Mouse (Mus musculus) small intestine, adult 2 months (tissue): ENCODE results near the gene Tmem189.

ENCODE experiments used
- CTCF ChIP-seq: fragments of 200-500 bp; IDR thresholded peaks from 2 replicates; pipeline ENCODE4 v1.5.1; 2012; ENCODE audit warnings: low read depth, mild to moderate bottlenecking, control low read depth, inconsistent platforms, low read length, moderate library complexity, mixed read lengths; ENCODE audit not compliant: insufficient replicate concordance, insufficient read length; ENCODE audit errors: extremely low read depth
- POLR2A ChIP-seq: fragments of 200-500 bp; IDR thresholded peaks from 2 replicates; pipeline ENCODE4 v1.6.1; 2012; ENCODE audit warnings: low read depth, mild to moderate bottlenecking, control low read depth, inconsistent platforms, low read length, moderate library complexity

DNA sequence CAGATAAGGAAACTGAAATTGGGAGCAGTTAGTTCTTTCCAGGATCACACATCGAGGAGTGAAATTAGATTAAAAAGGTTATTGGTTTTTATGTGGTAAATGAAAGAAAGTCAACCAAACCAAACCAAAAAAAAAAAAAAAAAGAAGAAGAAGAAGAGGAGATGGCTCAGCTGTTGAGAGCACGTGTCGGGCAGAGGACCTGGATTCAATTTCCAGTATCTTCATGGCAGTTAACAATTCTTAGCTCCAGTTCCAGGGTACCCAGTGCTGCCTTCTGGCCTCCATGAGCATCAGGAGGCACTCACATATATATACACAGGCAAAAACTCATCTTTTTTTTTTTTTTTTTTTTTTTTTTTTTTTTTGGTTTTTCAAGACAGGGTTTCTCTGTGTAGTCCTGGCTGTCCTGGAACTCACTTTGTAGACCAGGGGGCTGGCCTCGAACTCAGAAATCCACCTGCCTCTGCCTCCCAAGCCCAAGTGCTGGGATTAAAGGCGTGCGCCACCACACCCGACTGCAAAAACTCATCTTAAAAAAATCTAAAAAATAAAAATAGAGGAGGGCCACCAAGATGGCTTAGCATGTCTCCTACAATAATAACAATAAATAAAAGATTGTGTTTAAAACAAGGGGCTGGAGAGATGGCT lies 54.6 kb downstream of the Tmem189 start:
- TF ChIP-seq CTCF (no peak), POLR2A (no peak)
